Mouse (Mus musculus) CH12.LX (cell line): ENCODE results near the gene Ankfn1. TPM values are rescaled to one million over a fixed set of nuclear protein-coding genes. Genes with fewer than 3 reads are reported as not detected.

Experiments used
- DNase-seq: peaks from one replicate; pipeline ENCODE4 v3.0.0-alpha.2; 2013; ENCODE audit errors: extremely low read depth
- H3K27ac ChIP-seq: 2 replicates; pipeline ENCODE4 v1.5.1; 2012; ENCODE audit warnings: low read depth, mild to moderate bottlenecking, control low read depth, moderate library complexity; ENCODE audit not compliant: insufficient read depth
- H3K27me3 ChIP-seq: replicated peaks from 2 replicates; pipeline ENCODE3; 2012; ENCODE audit warnings: inconsistent platforms
- H3K36me3 ChIP-seq, 2 experiments: replicated peaks in 1 of 2; 2 replicates each; pipeline versions ENCODE3 to v1.6.1; 2012; ENCODE audit warnings: inconsistent platforms in 1 of 2, low read length in 1 of 2, mild to moderate bottlenecking in 1 of 2, mixed read lengths in 1 of 2, moderate library complexity in 1 of 2; ENCODE audit not compliant: control insufficient read depth in 1 of 2, insufficient read depth in 1 of 2
- H3K4me1 ChIP-seq, 2 experiments: 2 replicates each; pipeline ENCODE4 v1.6.1; 2012; ENCODE audit warnings: inconsistent platforms in 1 of 2, moderate library complexity in 1 of 2; ENCODE audit not compliant: insufficient read depth in 2 of 2, control insufficient read depth in 1 of 2
- H3K4me2 ChIP-seq: 2 replicates; pipeline ENCODE4 v1.6.1; 2012; ENCODE audit warnings: low read depth, mild to moderate bottlenecking, control low read depth; ENCODE audit not compliant: poor library complexity, insufficient read depth, severe bottlenecking
- H3K4me3 ChIP-seq, 3 experiments: fragments of 150-350 bp in 1 of 3; sonication (generic) in 1 of 3; replicated peaks in 1 of 3; 2 replicates each; pipeline versions ENCODE3 to v1.5.1; 2011 to 2012; ENCODE audit warnings: low read depth in 2 of 3, low read length in 2 of 3, mild to moderate bottlenecking in 2 of 3, moderate library complexity in 2 of 3, control low read depth in 1 of 3, improper control_type of control experiment in 1 of 3, inconsistent platforms in 1 of 3, mixed read lengths in 1 of 3; ENCODE audit not compliant: poor library complexity in 1 of 3
- H3K79me2 ChIP-seq: replicated peaks from 2 replicates; pipeline ENCODE4 v1.6.1; 2012; ENCODE audit warnings: mild to moderate bottlenecking, moderate library complexity; ENCODE audit not compliant: control insufficient read depth, poor library complexity, insufficient read depth, severe bottlenecking; ENCODE audit errors: extremely low read depth
- H3K9ac ChIP-seq: 2 replicates; pipeline ENCODE4 v1.6.1; 2012; ENCODE audit warnings: low read depth, mild to moderate bottlenecking, control low read depth, moderate library complexity; ENCODE audit not compliant: insufficient read depth
- H3K9me3 ChIP-seq: replicated peaks from 2 replicates; pipeline ENCODE3; 2012; ENCODE audit warnings: low read length, inconsistent platforms, mixed read lengths
- CHD2 ChIP-seq: IDR thresholded peaks from 2 replicates; pipeline ENCODE4 v1.6.1; 2011; ENCODE audit warnings: low read length, improper control_type of control experiment
- EP300 ChIP-seq: IDR thresholded peaks from 2 replicates; pipeline ENCODE4 v1.6.1; 2011; ENCODE audit warnings: low read length, improper control_type of control experiment
- ETS1 ChIP-seq: conservative IDR thresholded peaks from 2 replicates; pipeline ENCODE4 v1.6.1; 2012; ENCODE audit warnings: low read depth, mild to moderate bottlenecking, inconsistent platforms, low read length, improper control_type of control experiment, moderate library complexity
- GABPA ChIP-seq: IDR thresholded peaks from 2 replicates; pipeline ENCODE4 v1.6.1; 2012; ENCODE audit warnings: low read depth, low read length, improper control_type of control experiment, inconsistent platforms; ENCODE audit not compliant: insufficient replicate concordance
- HCFC1 ChIP-seq: IDR thresholded peaks from 2 replicates; pipeline ENCODE4 v1.6.1; 2012; ENCODE audit warnings: low read depth, mild to moderate bottlenecking, inconsistent platforms, low read length, improper control_type of control experiment
- JUND ChIP-seq: conservative IDR thresholded peaks from 2 replicates; pipeline ENCODE4 v1.6.1; 2011; ENCODE audit warnings: low read depth, low read length, improper control_type of control experiment
- KAT2A ChIP-seq: IDR thresholded peaks from 2 replicates; pipeline ENCODE4 v1.6.1; 2012; ENCODE audit warnings: low read length, improper control_type of control experiment, inconsistent platforms; ENCODE audit not compliant: insufficient replicate concordance
- MXI1 ChIP-seq: IDR thresholded peaks from 2 replicates; pipeline ENCODE4 v1.6.1; 2011; ENCODE audit warnings: mild to moderate bottlenecking, low read depth, low read length, improper control_type of control experiment
- MYC ChIP-seq: IDR thresholded peaks from 2 replicates; pipeline ENCODE4 v1.6.1; 2011; ENCODE audit warnings: low read depth, mild to moderate bottlenecking, improper control_type of control experiment, low read length
- NELFE ChIP-seq: IDR thresholded peaks from 2 replicates; pipeline ENCODE4 v1.6.1; 2011; ENCODE audit warnings: low read depth, low read length, improper control_type of control experiment
- POLR2AphosphoS2 ChIP-seq: IDR thresholded peaks from 2 replicates; pipeline ENCODE4 v1.6.1; 2011; ENCODE audit warnings: low read depth, low read length, improper control_type of control experiment
- RAD21 ChIP-seq: IDR thresholded peaks from 2 replicates; pipeline ENCODE4 v1.6.1; 2011; ENCODE audit warnings: low read depth, mild to moderate bottlenecking, low read length, improper control_type of control experiment, moderate library complexity
- SIN3A ChIP-seq: IDR thresholded peaks from 2 replicates; pipeline ENCODE4 v1.6.1; 2012; ENCODE audit warnings: low read length, improper control_type of control experiment, inconsistent platforms
- SMC3 ChIP-seq: IDR thresholded peaks from 2 replicates; pipeline ENCODE4 v1.6.1; 2011; ENCODE audit warnings: low read depth, low read length, improper control_type of control experiment
- TBP ChIP-seq: conservative IDR thresholded peaks from 2 replicates; pipeline ENCODE4 v1.6.1; 2011; ENCODE audit warnings: low read depth, low read length, improper control_type of control experiment
- TCF12 ChIP-seq: IDR thresholded peaks from 2 replicates; pipeline ENCODE4 v1.6.1; 2014; ENCODE audit warnings: low read depth, mild to moderate bottlenecking, inconsistent platforms, low read length, improper control_type of control experiment
- USF2 ChIP-seq: conservative IDR thresholded peaks from 2 replicates; pipeline ENCODE4 v1.6.1; 2011; ENCODE audit warnings: low read depth, low read length, improper control_type of control experiment
- ZC3H11A ChIP-seq: IDR thresholded peaks from 2 replicates; pipeline ENCODE4 v1.6.1; 2012; ENCODE audit warnings: low read depth, mild to moderate bottlenecking, inconsistent platforms, low read length, improper control_type of control experiment
- ZNF384 ChIP-seq: IDR thresholded peaks from 2 replicates; pipeline ENCODE4 v1.6.1; 2012; ENCODE audit warnings: low read depth, low read length, improper control_type of control experiment, inconsistent platforms
- dilution Hi-C: fragments of 300-500 bp; cut with MboI; formaldehyde crosslinking; loops from 2 replicates; pipeline ENCODE4 v1.14.3; 2020; ENCODE audit warnings: low sequenced_read_pairs; ENCODE audit not compliant: extremely low pct_unique_long_range_greater_than_20kb, extremely low pct_ligation_motif_present
- in situ Hi-C: fragments of 300-500 bp; cut with MboI; formaldehyde crosslinking; loops from 3 replicates; pipeline ENCODE4 v1.14.3; 2019; ENCODE audit warnings: low sequenced_read_pairs, low pct_ligation_motif_present, low pct_unique_long_range_greater_than_20kb, mixed read lengths
- polyA plus RNA-seq: library from polyadenylated mRNA; unstranded; fragments of >175 nt; gene quantifications from 2 replicates; pipeline ENCODE4 v1.2.1, GENCODE M21; 2012; ENCODE audit warnings: low read depth; ENCODE audit not compliant: insufficient read length
- total RNA-seq, 2 experiments: library from RNA; depleted of rRNA; stranded (reverse); fragments of 300-350 nt in 1 of 2; fragments of >200 nt in 1 of 2; gene quantifications; 2 replicates each; pipeline ENCODE4 v1.2.3; 2012 to 2014

Ankfn1 gene
- total and polyA plus RNA-seq, 3 experiments = not detected

DNA sequence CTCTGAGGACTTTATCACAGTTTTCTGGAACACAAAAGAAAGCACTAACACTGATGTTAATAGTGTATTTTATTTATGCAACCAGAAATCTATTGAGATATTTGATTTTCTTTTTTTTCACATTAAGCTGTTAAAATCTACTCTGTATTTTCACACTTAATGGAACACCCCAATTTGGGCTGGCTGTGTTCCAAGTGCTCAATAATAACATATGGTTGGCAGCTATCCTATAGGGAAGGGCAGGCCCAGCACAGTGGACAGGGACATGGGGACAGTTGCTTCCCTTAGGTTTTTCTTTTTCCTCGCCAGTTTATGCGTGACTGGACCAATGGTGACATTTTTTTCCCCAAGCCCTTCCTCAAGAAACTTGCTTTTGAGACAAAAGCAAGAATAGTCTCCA lies 4.5 kb downstream of the Ankfn1 start:
- no peak for DNase-seq
- dilution Hi-C loops (no loop called here), in situ Hi-C loops (no loop called here)
- Histone ChIP-seq H3K4me3 (no peak overlapping the region), H3K27ac (no peak overlapping the region), H3K27me3 (peaks cover 13% of the 10 kb centered on the region), H3K9me3 (no peaks in the 10 kb centered on the region), H3K79me2 (no peaks in the 10 kb centered on the region), H3K36me3 (no peaks in the 10 kb centered on the region), H3K4me2 (no peak overlapping the region), H3K9ac (no peak overlapping the region), H3K4me1 (no peaks in the 10 kb centered on the region; a peak in 1 of 4 replicates)
- no peak for TF ChIP-seq ZC3H11A
- no peak for TF ChIP-seq MXI1
- no peak for TF ChIP-seq SIN3A
- no peak for TF ChIP-seq SMC3
- TF ChIP-seq HCFC1 = no peak
- no peak for TF ChIP-seq USF2

GRCm38 (mm10) chr11:89765770-89766148 lies 11.7 kb downstream of the Ankfn1 start:
- Histone ChIP-seq H3K27ac (no peak overlapping the region), H3K4me1 (no peaks in the 10 kb centered on the region)
- in situ Hi-C loops = no loop called here
- TF ChIP-seq MXI1 (no peak), NELFE (no peak), ETS1 (no peak), TCF12 (no peak), RAD21 (no peak), JUND (no peak), ZC3H11A (no peak), KAT2A (no peak), EP300 (no peak), SMC3 (no peak), TBP (no peak), GABPA (no peak), SIN3A (no peak), POLR2AphosphoS2 (no peak), ZNF384 (no peak), USF2 (no peak), MYC (no peak), CHD2 (no peak)
- TF ChIP-seq, all 38 proteins: peak for 0
- no peak for DNase-seq
- H3K4me2 ChIP-seq = no peak overlapping the region
- no peaks in the 10 kb centered on the region for H3K9me3 ChIP-seq
- dilution Hi-C loops = no loop called here
- no peak overlapping the region for H3K4me3 ChIP-seq
- H3K27me3 ChIP-seq = peaks cover 7% of the 10 kb centered on the region
- no peaks in the 10 kb centered on the region for H3K36me3 ChIP-seq
- H3K9ac ChIP-seq = no peak overlapping the region
- no peaks in the 10 kb centered on the region for H3K79me2 ChIP-seq
